Mouse (Mus musculus) gastrocnemius, adult 8-10 months (tissue): ENCODE results near the gene Gm10057. TPM values are rescaled to one million over a fixed set of nuclear protein-coding genes. Genes with fewer than 3 reads are reported as not detected.
"Not testable (repeated sequence)": the region's sequence is repeated elsewhere in the genome, so short reads cannot be mapped to it uniquely, and the experiment has no call there.

Source experiments
- DNase-seq, 2 experiments: peaks; one replicate each; pipeline ENCODE4 v3.0.0; 2022; ENCODE audit warnings: low spot score in 2 of 2
- total RNA-seq, 4 experiments: library from RNA; stranded (reverse); gene quantifications; 2 replicates each; pipeline ENCODE4 v1.2.4; 2022

Gene Gm10057
- total RNA-seq: not detected

- not testable (repeated sequence) for DNase-seq
Observed at GRCm38 (mm10) chrX:154054939-154055338, at the start of gene Gm10057. Gm10057 (minus strand) TSS chrX:154055039.

DNA sequence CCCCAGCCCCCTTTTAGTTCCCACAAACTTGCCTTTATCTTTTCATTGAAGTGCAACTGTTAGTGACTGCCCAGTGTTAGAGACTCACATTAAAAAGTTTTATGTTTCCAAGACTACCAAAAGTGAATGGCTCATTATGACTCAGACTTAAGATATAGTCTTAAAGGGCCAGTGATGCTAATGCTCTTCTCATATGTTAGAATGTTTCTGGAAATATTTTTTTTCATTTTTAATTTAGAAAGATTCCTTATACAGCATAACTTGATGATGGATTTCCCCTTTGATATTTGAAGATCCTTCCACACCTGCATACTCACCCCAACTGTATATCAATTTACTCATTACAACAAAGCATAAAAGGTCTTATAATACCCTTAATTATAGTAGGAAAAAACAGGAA is 21.1 kb downstream of the Gm10057 start, which contains the start of gene 4921511M17Rik:
Gene 4921511M17Rik (minus strand): TSS at position 101 of the 400 bp plus-strand sequence.
- DNase-seq: not testable (repeated sequence)

- DNase-seq: not testable (repeated sequence)
Observed at GRCm38 (mm10) chrX:154012540-154012939, 42.3 kb downstream of the Gm10057 start, which contains the start of gene Samt1. Samt1 (minus strand) TSS chrX:154012640.

Other genes with a start within 250 kb of the Gm10057 start
- not detected for gene Spin2c, start 222.8 kb downstream of the Gm10057 start, total RNA-seq
- not detected for gene Samt1, start 42.4 kb downstream of the Gm10057 start, total RNA-seq
- gene 4921511M17Rik, start 21.2 kb downstream of the Gm10057 start, total RNA-seq: not detected
- not detected for gene Gm15140, start 65.6 kb upstream of the Gm10057 start, total RNA-seq